ENCODE assay signal across 8 mouse cellular contexts in the genomic region with DNA sequence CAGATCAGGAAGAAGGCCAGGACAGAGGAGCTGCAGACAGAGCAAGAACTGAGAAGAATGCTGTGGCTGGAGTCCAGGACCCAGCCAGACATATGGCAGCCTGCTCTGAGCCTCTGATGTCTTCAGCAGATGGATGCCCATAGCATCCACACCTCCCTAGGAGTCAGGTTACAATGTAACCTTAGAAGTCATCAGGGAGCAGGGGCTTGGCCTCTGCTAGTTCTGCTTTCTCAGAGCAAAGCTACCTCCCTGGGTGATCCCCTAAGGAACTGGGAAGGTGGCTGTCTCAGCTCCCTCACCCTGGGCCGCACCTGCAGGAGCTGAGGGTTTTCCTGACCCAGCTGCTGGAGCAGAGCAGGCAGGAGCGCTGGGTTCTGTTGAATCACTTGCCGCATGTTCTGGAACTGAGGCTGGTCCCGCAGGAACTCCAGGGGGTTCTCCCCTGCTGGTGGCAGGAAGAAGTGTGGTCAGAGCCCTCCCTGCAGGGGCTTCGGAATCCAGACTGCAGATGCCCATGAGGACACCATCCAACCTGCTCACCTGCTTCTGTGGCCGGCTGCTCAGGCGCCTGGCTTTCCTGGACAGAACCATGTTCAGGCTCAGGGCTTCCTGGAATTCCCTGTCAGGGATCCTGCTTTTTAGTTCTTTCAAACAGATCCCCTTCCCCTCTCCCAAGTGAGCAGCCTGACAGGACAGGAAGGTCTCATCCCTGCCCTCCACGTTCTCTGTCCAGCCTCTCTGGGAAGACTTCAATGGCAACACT. TPM values are rescaled to one million over a fixed set of nuclear protein-coding genes. Genes with fewer than 3 reads are reported as not detected.
A peak's percentile ranks its signal among the peaks of the same experiment; 100 is the strongest.
DNase-seq lines count a peak whose midpoint lies in the region; TF ChIP-seq lines count a peak whose summit lies in the region.

No protein-coding gene starts in this region.

- no peaks in the 10 kb centered on the region; the same call in 1 of the 2 replicates for H3K4me1 ChIP-seq in spleen, adult 2 months (ENCODE audit: control insufficient read depth, insufficient read depth, insufficient read length)
- peaks cover 49% of the 10 kb centered on the region for H3K4me1 ChIP-seq in limb, embryonic 10.5 days

- H3K9me3 ChIP-seq in limb, embryonic 10.5 days (replicated peaks) = no peaks in the 10 kb centered on the region

- DNase-seq in gastrocnemius, adult 2 months = no peak
- DNase-seq in gastrocnemius, postnatal 25 days = no peak
- no peak for DNase-seq in spleen, adult 2 months (ENCODE audit: low read depth in 1 of 2, low spot score in 2 of 2)
- DNase-seq in spleen, postnatal 36 days (ENCODE audit: low spot score in 2 of 2) = no peak
- peak; percentile 68 for DNase-seq in limb, embryonic 10.5 days (ENCODE audit: low spot score)
- no peak for DNase-seq in adrenal gland, postnatal 10 days
- no peak for DNase-seq in adrenal gland, adult 2 months
- no peak for DNase-seq in lung, postnatal 10 days

- H3K36me3 ChIP-seq in spleen, adult 2 months (ENCODE audit: control insufficient read depth, insufficient read depth, low read length) = peaks cover 45% of the 10 kb centered on the region
- H3K36me3 ChIP-seq in limb, embryonic 10.5 days = peaks cover 74% of the 10 kb centered on the region

- TF ChIP-seq POLR2A in spleen, adult 2 months (IDR thresholded peaks at IDR 0.05; ENCODE audit: low read depth, low read length) = no peak

- WGBS in spleen, adult 2 months = 94% methylated on average over 8 of the region's 8 CpGs
- 42% methylated on average over 8 of the region's 8 CpGs for WGBS in limb, embryonic 10.5 days

- TF ChIP-seq CTCF in gastrocnemius, adult 2 months (IDR thresholded peaks at IDR 0.05) = no peak
- no peak for TF ChIP-seq CTCF in spleen, adult 2 months (IDR thresholded peaks at IDR 0.05; ENCODE audit: extremely low read depth, insufficient read depth, insufficient read length, insufficient replicate concordance)

- no peaks in the 10 kb centered on the region for H3K27me3 ChIP-seq in spleen, adult 2 months (ENCODE audit: control insufficient read depth, insufficient read depth, low read length)
- H3K27me3 ChIP-seq in limb, embryonic 10.5 days (ENCODE audit: low read depth, poor library complexity, severe bottlenecking) = no peaks in the 10 kb centered on the region

- H3K27ac ChIP-seq in gastrocnemius, adult 2 months = peak overlapping the region; percentile 13; the same call in 1 of the 2 replicates
- H3K27ac ChIP-seq in spleen, adult 2 months (ENCODE audit: insufficient read depth, low read length) = peak overlapping the region; percentile 37; the same call in 1 of the 2 replicates
- H3K27ac ChIP-seq in limb, embryonic 10.5 days = peak overlapping the region; percentile 75

- intact Hi-C loops in gastrocnemius, adult 2 months (cut with DNase I) = no loop called here

- H3K4me3 ChIP-seq in gastrocnemius, adult 2 months = no peak overlapping the region
- no peak overlapping the region for H3K4me3 ChIP-seq in spleen, adult 2 months (ENCODE audit: extremely low read depth, insufficient read depth, insufficient read length)
- H3K4me3 ChIP-seq in limb, embryonic 10.5 days = peak overlapping the region; percentile 31

RNA-seq across cellular contexts. Expression of gene Rad23a, which starts 3.1 kb away (rescaled TPM):
- 100 to 1,000 TPM; 159 to 172 TPM for total RNA-seq in gastrocnemius, adult 2 months (2021)
- 100 to 1,000 TPM; 134 TPM for total RNA-seq in gastrocnemius, postnatal 25 days (2021)
- 125 and 162 TPM in 2 replicates for polyA plus RNA-seq in spleen, adult 2 months (2012; rRNA removed)
- polyA plus RNA-seq in limb, embryonic 10.5 days (2016; fragmentation: Nextera tagmentation; extraction: Ambion mirVana) = 119 and 122 TPM in 2 replicates
- 100 to 1,000 TPM in 1 of 2 experiments, 10 to 100 TPM in 1; 89.4 to 108 TPM for total RNA-seq in adrenal gland, postnatal 10 days (2021)
- total RNA-seq in adrenal gland, adult 2 months (2021) = 100 to 1,000 TPM; 122 to 141 TPM
- 128 and 131 TPM in 2 replicates for polyA plus RNA-seq in adrenal gland, adult 2 months (2012; rRNA removed)

RNA-seq across cellular contexts. Expression of gene Gadd45gip1, which starts 6.0 kb away (rescaled TPM):
- 10 to 100 TPM; 16.2 to 30.4 TPM for total RNA-seq in gastrocnemius, adult 2 months (2021)
- 10 to 100 TPM; 20.5 to 22.6 TPM for total RNA-seq in gastrocnemius, postnatal 25 days (2021)
- 20.3 and 61.4 TPM in 2 replicates for polyA plus RNA-seq in spleen, adult 2 months (2012; rRNA removed)
- polyA plus RNA-seq in limb, embryonic 10.5 days (2016; fragmentation: Nextera tagmentation; extraction: Ambion mirVana) = 51.7 and 54.4 TPM in 2 replicates
- total RNA-seq in adrenal gland, postnatal 10 days (2021) = 10 to 100 TPM; 39.2 to 40.0 TPM
- total RNA-seq in adrenal gland, adult 2 months (2021) = 10 to 100 TPM; 72.6 to 74.9 TPM
- 141 and 196 TPM in 2 replicates for polyA plus RNA-seq in adrenal gland, adult 2 months (2012; rRNA removed)

RNA-seq across cellular contexts. Expression of gene Calr, which starts 9.4 kb away (rescaled TPM):
- total RNA-seq in gastrocnemius, adult 2 months (2021) = 100 to 1,000 TPM; 149 to 205 TPM
- total RNA-seq in gastrocnemius, postnatal 25 days (2021) = 100 to 1,000 TPM; 178 to 214 TPM
- 112 and 116 TPM in 2 replicates for polyA plus RNA-seq in spleen, adult 2 months (2012; rRNA removed)
- polyA plus RNA-seq in limb, embryonic 10.5 days (2016; fragmentation: Nextera tagmentation; extraction: Ambion mirVana) = 820 and 843 TPM in 2 replicates
- 100 to 1,000 TPM; 404 to 492 TPM for total RNA-seq in adrenal gland, postnatal 10 days (2021)
- 100 to 1,000 TPM; 684 to 730 TPM for total RNA-seq in adrenal gland, adult 2 months (2021)
- polyA plus RNA-seq in adrenal gland, adult 2 months (2012; rRNA removed) = 88.2 and 91.2 TPM in 2 replicates

RNA-seq across cellular contexts. Expression of gene Dand5, which starts 14.7 kb away (rescaled TPM):
- total RNA-seq in gastrocnemius, adult 2 months (2021) = 10 to 100 TPM; 10.2 to 14.3 TPM
- 1 to 10 TPM; 9.5 to 9.6 TPM for total RNA-seq in gastrocnemius, postnatal 25 days (2021)
- polyA plus RNA-seq in spleen, adult 2 months (2012; rRNA removed) = 1.6 and 1.8 TPM in 2 replicates
- polyA plus RNA-seq in limb, embryonic 10.5 days (2016; fragmentation: Nextera tagmentation; extraction: Ambion mirVana) = 1.9 and 2.7 TPM in 2 replicates
- total RNA-seq in adrenal gland, postnatal 10 days (2021) = 1 to 10 TPM; 5.0 to 6.9 TPM
- 10 to 100 TPM; 11.5 to 12.2 TPM for total RNA-seq in adrenal gland, adult 2 months (2021)
- 5.1 and 7.0 TPM in 2 replicates for polyA plus RNA-seq in adrenal gland, adult 2 months (2012; rRNA removed)

RNA-seq across cellular contexts. Expression of gene Farsa, which starts 19.5 kb away (rescaled TPM):
- total RNA-seq in gastrocnemius, adult 2 months (2021) = 10 to 100 TPM; 23.8 to 24.9 TPM
- total RNA-seq in gastrocnemius, postnatal 25 days (2021) = 10 to 100 TPM; 21.2 to 24.2 TPM
- 50.3 and 55.0 TPM in 2 replicates for polyA plus RNA-seq in spleen, adult 2 months (2012; rRNA removed)
- 149 and 156 TPM in 2 replicates for polyA plus RNA-seq in limb, embryonic 10.5 days (2016; fragmentation: Nextera tagmentation; extraction: Ambion mirVana)
- 10 to 100 TPM; 52.0 to 52.4 TPM for total RNA-seq in adrenal gland, postnatal 10 days (2021)
- total RNA-seq in adrenal gland, adult 2 months (2021) = 10 to 100 TPM; 61.6 to 69.3 TPM
- 45.3 and 51.4 TPM in 2 replicates for polyA plus RNA-seq in adrenal gland, adult 2 months (2012; rRNA removed)

Comparison
In these comparisons a context has a peak if more than half of its experiments do, and no peak if none do; other contexts are left out.
1. H3K27ac ChIP-seq: peak in every context shown above with its lines; median percentile 75 in limb, embryonic 10.5 days; 37 in spleen, adult 2 months; 13 in gastrocnemius, adult 2 months.